Mouse (Mus musculus): ENCODE data around the gene Cish. TPM values are rescaled to one million over a fixed set of nuclear protein-coding genes. Genes with fewer than 3 reads are reported as not detected.

Cish gene
- polyA plus RNA-seq, 1 experiment from 2014 or later, result 6.6 TPM

- H3K4me2 ChIP-seq (replicated peaks), result no peak overlapping the region
- ATAC-seq (ENCODE audit: low FRiP score, low read depth), result no peak
- no peaks in the 10 kb centered on the region for H3K27me3 ChIP-seq (replicated peaks)
- H3K4me1 ChIP-seq, result no peaks in the 10 kb centered on the region
- no peaks in the 10 kb centered on the region for H3K9me3 ChIP-seq
- no peaks in the 10 kb centered on the region for H3K36me3 ChIP-seq
- WGBS, result 77% methylated on average over 9 of the region's 9 CpGs
- no peak overlapping the region for H3K4me3 ChIP-seq
- no peak overlapping the region for H3K9ac ChIP-seq
- no peak overlapping the region for H3K27ac ChIP-seq
Observed at GRCm38 (mm10) chr9:107309171-107309570, 13.3 kb downstream of the Cish start.

- Histone ChIP-seq H3K27ac (no peak overlapping the region), H3K9ac (no peak overlapping the region), H3K9me3 (no peaks in the 10 kb centered on the region), H3K4me3 (no peak overlapping the region), H3K4me1 (no peaks in the 10 kb centered on the region), H3K27me3 (replicated peaks) (no peaks in the 10 kb centered on the region), H3K4me2 (replicated peaks) (no peak overlapping the region), H3K36me3 (no peaks in the 10 kb centered on the region)
- 67% methylated on average over 5 of the region's 5 CpGs for WGBS
- ATAC-seq (ENCODE audit: low FRiP score, low read depth), result no peak
Observed at GRCm38 (mm10) chr9:107309600-107309999, 13.8 kb downstream of the Cish start.

DNA sequence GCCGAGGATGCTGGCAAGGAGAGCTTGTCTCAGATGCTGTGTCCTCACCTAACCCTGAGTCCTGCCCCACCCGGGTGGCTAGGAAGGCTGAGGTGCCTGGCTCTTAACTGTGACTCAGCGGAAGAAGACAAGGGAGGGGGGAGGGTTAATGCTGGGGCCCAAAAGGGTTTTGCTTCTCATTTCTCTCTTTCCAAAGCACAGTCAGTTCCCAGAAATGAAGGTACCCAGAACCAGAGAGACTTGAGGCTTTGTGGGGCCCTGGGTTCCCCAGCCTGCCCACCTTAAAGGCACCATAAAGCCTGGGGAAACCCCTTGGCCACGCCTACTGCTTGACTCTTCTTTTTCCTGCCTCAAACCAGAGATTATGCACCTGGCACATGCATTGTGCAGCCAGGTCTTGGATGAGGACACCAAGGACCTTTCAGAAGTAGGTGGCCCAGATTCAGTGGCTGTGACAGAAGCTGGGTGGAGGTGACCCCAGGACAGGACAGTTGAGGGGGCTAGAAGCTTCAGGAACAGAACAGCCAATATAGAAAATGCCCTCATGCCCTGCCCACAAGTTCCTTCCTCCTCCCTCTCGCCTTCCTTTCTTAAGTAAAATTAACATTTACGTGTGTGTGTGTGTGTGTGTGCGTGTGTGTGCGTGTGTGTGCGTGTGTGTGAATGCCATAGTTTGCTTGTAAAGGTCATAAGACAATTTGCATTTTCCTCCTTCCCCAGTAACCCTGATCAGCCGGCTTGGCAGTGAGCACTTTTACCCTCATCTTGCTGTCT lies 17.2 kb downstream of the Cish start:
- no peaks in the 10 kb centered on the region for H3K4me1 ChIP-seq
- no peak overlapping the region for H3K4me3 ChIP-seq
- H3K9ac ChIP-seq, result no peak overlapping the region
- H3K9me3 ChIP-seq, result no peaks in the 10 kb centered on the region
- WGBS, result 72% methylated on average over 10 of the region's 10 CpGs
- no peaks in the 10 kb centered on the region for H3K36me3 ChIP-seq
- no peak overlapping the region for H3K27ac ChIP-seq
- H3K4me2 ChIP-seq (replicated peaks), result no peak overlapping the region
- H3K27me3 ChIP-seq (replicated peaks), result no peaks in the 10 kb centered on the region
- ATAC-seq (ENCODE audit: low FRiP score, low read depth), result no peak

DNA sequence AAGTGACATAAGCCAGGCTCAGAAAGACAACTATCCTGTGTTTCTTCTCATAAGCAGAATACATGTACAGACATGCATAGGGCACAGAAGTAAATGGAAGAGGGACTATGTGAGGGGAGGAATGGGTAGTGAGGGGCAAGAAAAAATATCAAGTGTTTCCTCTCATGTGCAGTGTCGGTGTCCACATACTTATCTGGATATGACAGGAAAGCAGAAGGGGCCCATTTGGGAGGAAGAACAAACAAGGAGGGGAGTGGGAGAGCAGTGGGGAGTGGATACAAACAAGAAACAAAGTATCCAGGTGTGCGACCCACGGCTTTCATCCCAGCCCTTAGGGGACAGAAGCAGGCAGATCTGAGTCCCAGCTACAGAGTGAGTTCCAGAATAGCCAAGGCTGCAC lies 18.1 kb downstream of the Cish start:
- Histone ChIP-seq H3K4me1 (no peaks in the 10 kb centered on the region), H3K4me2 (replicated peaks) (no peak overlapping the region), H3K4me3 (no peak overlapping the region), H3K27ac (no peak overlapping the region), H3K9ac (no peak overlapping the region), H3K27me3 (replicated peaks) (no peaks in the 10 kb centered on the region), H3K36me3 (no peaks in the 10 kb centered on the region), H3K9me3 (no peaks in the 10 kb centered on the region)
- 90% methylated on average over 3 of the region's 3 CpGs for WGBS
- ATAC-seq (ENCODE audit: low FRiP score, low read depth), result no peak

DNA sequence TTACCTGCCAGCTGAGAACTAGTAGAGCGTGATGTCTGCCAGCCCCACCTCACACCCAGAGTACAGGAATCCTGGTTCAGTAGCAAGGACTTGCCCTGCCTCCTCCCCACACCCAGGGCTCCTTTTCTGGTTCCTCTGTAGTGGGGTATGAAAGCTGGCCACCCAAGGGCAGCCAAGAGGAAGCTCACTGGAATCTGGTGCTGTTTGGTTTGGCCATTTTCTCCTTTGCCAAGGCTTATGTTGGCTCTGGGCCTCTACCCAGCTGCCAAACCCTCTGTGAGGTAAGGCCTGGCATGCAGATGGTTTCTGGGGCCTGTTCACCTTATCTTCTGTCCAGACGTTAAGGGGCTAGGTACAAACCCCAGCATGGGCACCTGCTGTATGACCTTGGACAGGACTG lies 20.0 kb downstream of the Cish start:
- 80% methylated on average over 2 of the region's 2 CpGs for WGBS
- Histone ChIP-seq H3K4me2 (replicated peaks) (no peak overlapping the region), H3K4me3 (no peak overlapping the region), H3K4me1 (no peaks in the 10 kb centered on the region), H3K27ac (no peak overlapping the region), H3K36me3 (no peaks in the 10 kb centered on the region), H3K27me3 (replicated peaks) (no peaks in the 10 kb centered on the region), H3K9ac (no peak overlapping the region), H3K9me3 (no peaks in the 10 kb centered on the region)
- no peak for ATAC-seq (ENCODE audit: low FRiP score, low read depth)

- H3K4me3 ChIP-seq, result no peak overlapping the region
- H3K36me3 ChIP-seq, result no peaks in the 10 kb centered on the region; the same call in 1 of the 2 replicates
- no peak overlapping the region for H3K27ac ChIP-seq
- ATAC-seq (ENCODE audit: low FRiP score, low read depth), result no peak
- H3K4me2 ChIP-seq (replicated peaks), result no peak overlapping the region
- 85% methylated on average over 8 of the region's 8 CpGs for WGBS
- no peaks in the 10 kb centered on the region for H3K27me3 ChIP-seq (replicated peaks)
- H3K9me3 ChIP-seq, result no peaks in the 10 kb centered on the region
- no peak overlapping the region for H3K9ac ChIP-seq
- no peaks in the 10 kb centered on the region for H3K4me1 ChIP-seq
Observed at GRCm38 (mm10) chr9:107322461-107323050, 26.7 kb downstream of the Cish start.

GRCm38 (mm10) chr9:107323558-107323957 lies 27.7 kb downstream of the Cish start:
- no peak overlapping the region for H3K27ac ChIP-seq
- WGBS, result 85% methylated on average over 6 of the region's 6 CpGs
- H3K9me3 ChIP-seq, result no peaks in the 10 kb centered on the region
- H3K9ac ChIP-seq, result no peak overlapping the region
- ATAC-seq (ENCODE audit: low FRiP score, low read depth), result no peak
- H3K4me1 ChIP-seq, result no peaks in the 10 kb centered on the region
- no peak overlapping the region for H3K4me3 ChIP-seq
- H3K27me3 ChIP-seq (replicated peaks), result no peaks in the 10 kb centered on the region
- H3K4me2 ChIP-seq (replicated peaks), result no peak overlapping the region
- peaks cover 10% of the 10 kb centered on the region; the same call in 1 of the 2 replicates for H3K36me3 ChIP-seq

DNA sequence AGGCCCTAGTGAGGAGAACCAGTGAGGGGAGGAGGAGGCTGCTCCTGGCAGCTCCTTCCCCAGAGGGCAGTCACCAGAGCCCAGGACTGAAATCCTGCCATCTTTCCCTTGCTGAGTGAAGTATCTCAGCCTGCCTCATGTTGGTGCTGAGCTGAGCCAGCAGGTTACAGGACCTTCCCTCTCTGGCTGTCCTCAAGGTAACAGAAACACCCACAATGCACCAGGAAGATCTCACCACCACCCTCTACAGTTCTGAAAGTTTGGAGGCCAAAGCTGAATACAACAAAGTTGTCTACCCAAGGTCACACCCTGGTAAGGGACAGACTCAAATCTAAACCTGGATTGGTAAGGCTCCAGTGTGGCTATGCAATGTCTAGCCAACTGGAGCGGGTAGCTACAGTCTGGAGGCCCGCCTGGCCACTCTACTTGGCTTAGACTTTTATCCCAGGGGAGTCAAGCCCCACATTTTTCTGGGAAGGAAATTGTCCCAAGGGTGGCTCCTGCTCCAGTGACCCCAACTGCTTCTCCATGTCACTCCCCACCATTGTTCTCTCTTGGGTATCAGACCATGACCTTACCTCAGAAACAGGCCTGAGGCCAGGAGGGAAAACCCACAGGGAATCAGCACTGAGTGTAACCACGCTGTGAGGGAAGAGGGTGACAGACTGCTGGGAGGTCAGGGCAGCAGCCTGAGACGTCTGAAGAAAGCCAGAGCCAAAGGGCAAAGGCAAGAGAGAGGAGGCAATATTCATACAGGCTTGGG lies 29.2 kb downstream of the Cish start:
- Histone ChIP-seq H3K27me3 (replicated peaks) (no peaks in the 10 kb centered on the region), H3K27ac (no peak overlapping the region), H3K9me3 (no peaks in the 10 kb centered on the region), H3K9ac (no peak overlapping the region), H3K36me3 (peaks cover 11% of the 10 kb centered on the region; the same call in 1 of the 2 replicates), H3K4me1 (no peaks in the 10 kb centered on the region), H3K4me2 (replicated peaks) (no peak overlapping the region), H3K4me3 (no peak overlapping the region)
- ATAC-seq (ENCODE audit: low FRiP score, low read depth), result no peak
- 66% methylated on average over 4 of the region's 4 CpGs for WGBS

- H3K36me3 ChIP-seq, result peaks cover 11% of the 10 kb centered on the region; the same call in 1 of the 2 replicates
- no peaks in the 10 kb centered on the region for H3K9me3 ChIP-seq
- no peaks in the 10 kb centered on the region for H3K27me3 ChIP-seq (replicated peaks)
- no peak overlapping the region for H3K4me2 ChIP-seq (replicated peaks)
- no peak overlapping the region for H3K4me3 ChIP-seq
- WGBS, result 90% methylated on average over 7 of the region's 7 CpGs
- H3K4me1 ChIP-seq, result no peaks in the 10 kb centered on the region
- H3K27ac ChIP-seq, result no peak overlapping the region
- no peak for ATAC-seq (ENCODE audit: low FRiP score, low read depth)
- H3K9ac ChIP-seq, result no peak overlapping the region
Observed at GRCm38 (mm10) chr9:107325904-107326303, 30.1 kb downstream of the Cish start.

DNA sequence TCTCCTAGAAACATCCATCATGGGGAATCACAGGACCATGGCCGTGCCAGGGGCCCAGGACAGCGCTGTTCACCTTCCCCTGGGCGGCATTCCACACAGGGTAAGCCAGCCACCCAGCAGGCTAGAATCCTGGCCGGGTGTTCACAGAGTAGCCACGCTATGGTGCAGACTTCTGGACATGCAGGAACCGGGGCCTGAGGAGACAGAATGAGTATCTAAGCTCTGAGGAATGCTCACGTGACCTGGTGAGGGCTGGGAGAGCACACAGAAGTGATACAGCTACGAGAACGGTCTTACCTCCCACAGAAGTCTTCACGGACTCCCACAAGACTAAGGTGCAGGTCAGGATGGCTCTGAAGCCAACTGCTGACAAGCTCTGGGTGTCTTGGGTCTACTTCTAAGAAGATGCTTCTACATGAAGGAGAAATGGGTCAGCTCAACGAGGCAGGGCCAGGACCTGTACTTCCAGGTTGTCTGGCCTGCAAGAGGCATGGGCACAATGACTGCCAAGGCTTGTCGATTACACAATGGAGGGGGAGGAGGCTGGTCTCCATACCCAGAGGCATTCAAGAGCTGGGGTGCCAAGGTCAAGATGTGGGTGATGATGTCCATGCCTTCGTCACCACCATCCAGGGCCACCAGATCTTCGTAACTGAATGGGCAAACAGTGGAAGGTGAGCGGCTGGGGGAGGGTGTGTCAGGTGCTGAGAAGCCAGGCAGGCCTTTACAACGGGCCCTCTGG lies 32.2 kb downstream of the Cish start:
- Histone ChIP-seq H3K4me2 (replicated peaks) (no peak overlapping the region), H3K9ac (no peak overlapping the region), H3K27ac (no peak overlapping the region), H3K9me3 (no peaks in the 10 kb centered on the region), H3K4me3 (no peak overlapping the region), H3K4me1 (no peaks in the 10 kb centered on the region), H3K36me3 (peaks cover 11% of the 10 kb centered on the region; the same call in 1 of the 2 replicates), H3K27me3 (replicated peaks) (no peaks in the 10 kb centered on the region)
- no peak for ATAC-seq (ENCODE audit: low FRiP score, low read depth)
- WGBS, result 92% methylated on average over 16 of the region's 16 CpGs

GRCm38 (mm10) chr9:107330791-107331190 lies 35.0 kb downstream of the Cish start:
- H3K27ac ChIP-seq, result no peak overlapping the region
- no peak overlapping the region for H3K9ac ChIP-seq
- peaks cover 11% of the 10 kb centered on the region; the same call in 1 of the 2 replicates for H3K36me3 ChIP-seq
- no peak overlapping the region for H3K4me3 ChIP-seq
- no peaks in the 10 kb centered on the region for H3K4me1 ChIP-seq
- WGBS, result 89% methylated on average over 6 of the region's 6 CpGs
- H3K27me3 ChIP-seq (replicated peaks), result no peaks in the 10 kb centered on the region
- H3K9me3 ChIP-seq, result no peaks in the 10 kb centered on the region
- ATAC-seq (ENCODE audit: low FRiP score, low read depth), result no peak
- no peak overlapping the region for H3K4me2 ChIP-seq (replicated peaks)

GRCm38 (mm10) chr9:107333686-107334085 lies 37.9 kb downstream of the Cish start:
- Histone ChIP-seq H3K4me1 (peaks cover 11% of the 10 kb centered on the region), H3K4me3 (no peak overlapping the region), H3K27ac (no peak overlapping the region), H3K9me3 (no peaks in the 10 kb centered on the region), H3K9ac (0 out of 2 replicates have a peak overlapping the region, but pooled peaks have one; percentile 8), H3K36me3 (no peaks in the 10 kb centered on the region; the same call in 1 of the 2 replicates), H3K27me3 (replicated peaks) (no peaks in the 10 kb centered on the region), H3K4me2 (replicated peaks) (no peak overlapping the region)
- 56% methylated on average over 2 of the region's 2 CpGs for WGBS
- ATAC-seq (ENCODE audit: low FRiP score, low read depth), result no peak
